Mouse (Mus musculus) lung, adult 2 months (tissue): ENCODE measurements at regions not wholly inside any gene's neighbourhood (a gene's known extent, or its start where the extent isn't known, plus 50 kb on each side); places are given as distances from the start of the nearest gene placed in this dataset.

Experiments
- CTCF ChIP-seq: fragments of 200-500 bp; IDR thresholded peaks from 2 replicates; pipeline ENCODE4 v1.5.1; 2011; ENCODE audit warnings: mild to moderate bottlenecking, low read length, control low read depth; ENCODE audit not compliant: insufficient read depth
- POLR2A ChIP-seq: fragments of 200-500 bp; IDR thresholded peaks from 2 replicates; pipeline ENCODE4 v1.6.1; 2011; ENCODE audit warnings: low read depth, mild to moderate bottlenecking, control low read depth, low read length, borderline replicate concordance; ENCODE audit errors: extremely low read depth

DNA sequence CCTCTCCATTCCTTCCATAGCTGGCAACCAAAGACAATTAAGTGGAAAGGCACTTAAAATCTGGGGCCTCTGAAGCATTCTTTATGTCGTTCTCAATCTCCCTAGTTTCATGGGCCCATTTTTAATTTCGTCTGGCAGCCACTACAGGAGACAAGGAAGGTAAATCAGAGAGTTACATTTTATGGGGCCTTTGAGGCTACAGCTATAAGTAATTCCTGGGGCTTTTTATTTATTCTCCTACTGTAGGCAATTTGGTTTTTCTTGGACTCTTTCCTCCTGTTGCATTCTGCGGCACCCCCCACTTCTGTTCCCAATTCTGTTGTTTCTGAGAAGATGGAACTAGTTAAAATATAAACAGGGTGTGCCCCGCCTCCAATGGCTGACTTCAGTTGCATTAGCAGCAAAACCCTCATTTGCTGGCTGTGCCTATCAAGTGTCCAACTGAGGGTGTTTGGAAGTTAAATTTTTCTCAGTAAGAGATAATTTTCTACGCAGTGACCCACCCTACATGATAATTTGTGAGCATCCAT, 622.7 kb downstream of the Pdcd6ip start:
- TF ChIP-seq CTCF: no peak
- TF ChIP-seq POLR2A: no peak
